Mouse (Mus musculus) spleen, adult 2 months (tissue): ENCODE measurements around the gene Gm42791.

Experiments
- CTCF ChIP-seq: fragments of 200-500 bp; IDR thresholded peaks from 2 replicates; pipeline ENCODE4 v1.5.1; 2011; ENCODE audit warnings: mild to moderate bottlenecking, inconsistent platforms; ENCODE audit not compliant: insufficient read depth, insufficient read length, insufficient replicate concordance; ENCODE audit errors: extremely low read depth
- POLR2A ChIP-seq: fragments of 200-500 bp; IDR thresholded peaks from 2 replicates; pipeline ENCODE4 v1.6.1; 2011; ENCODE audit warnings: low read depth, low read length, inconsistent platforms

- peak; percentile 10; the same call in 1 of the 2 replicates for TF ChIP-seq POLR2A
- no peak for TF ChIP-seq CTCF
Measured at GRCm38 (mm10) chr5:148866571-148866970, 128.4 kb downstream of the Gm42791 start.
